Mouse (Mus musculus): ENCODE data around the gene Shank1. TPM values are rescaled to one million over a fixed set of nuclear protein-coding genes. Genes with fewer than 3 reads are reported as not detected.

Shank1 gene
- polyA plus RNA-seq, 1 experiment: 5.5 TPM

GRCm38 (mm10) chr7:44374756-44375155, 64.7 kb downstream of the Shank1 start:
- TF ChIP-seq POLR2A (IDR thresholded peaks at IDR 0.05; ENCODE audit: control insufficient read depth, low read depth, low read length): peak; percentile 61
- TF ChIP-seq CTCF (IDR thresholded peaks at IDR 0.05; ENCODE audit: control insufficient read depth, insufficient read depth, insufficient replicate concordance, low read depth, low read length): no peak
- Histone ChIP-seq H3K27me3 (ENCODE audit: control insufficient read depth, insufficient read depth, low read length) (no peaks in the 10 kb centered on the region), H3K36me3 (ENCODE audit: control insufficient read depth, insufficient read depth, low read length) (no peaks in the 10 kb centered on the region), H3K4me3 (ENCODE audit: control insufficient read depth, low read depth, low read length) (peak overlapping the region; percentile 87), H3K27ac (ENCODE audit: control insufficient read depth, insufficient read depth, low read depth, low read length) (no peak overlapping the region), H3K4me1 (ENCODE audit: control insufficient read depth, insufficient read depth, low read length) (peaks cover 16% of the 10 kb centered on the region)

- no peaks in the 10 kb centered on the region for H3K27me3 ChIP-seq (ENCODE audit: control insufficient read depth, insufficient read depth, low read length)
- no peak overlapping the region; the same call in 1 of the 2 replicates for H3K27ac ChIP-seq (ENCODE audit: control insufficient read depth, insufficient read depth, low read depth, low read length)
- peaks cover 16% of the 10 kb centered on the region for H3K4me1 ChIP-seq (ENCODE audit: control insufficient read depth, insufficient read depth, low read length)
- TF ChIP-seq CTCF (IDR thresholded peaks at IDR 0.05; ENCODE audit: control insufficient read depth, insufficient read depth, insufficient replicate concordance, low read depth, low read length): no peak
- no peak for TF ChIP-seq POLR2A (IDR thresholded peaks at IDR 0.05; ENCODE audit: control insufficient read depth, low read depth, low read length)
- H3K4me3 ChIP-seq (ENCODE audit: control insufficient read depth, low read depth, low read length): peak overlapping the region; percentile 87
- H3K36me3 ChIP-seq (ENCODE audit: control insufficient read depth, insufficient read depth, low read length): no peaks in the 10 kb centered on the region
Observed at GRCm38 (mm10) chr7:44375207-44375606, 65.2 kb downstream of the Shank1 start.

DNA sequence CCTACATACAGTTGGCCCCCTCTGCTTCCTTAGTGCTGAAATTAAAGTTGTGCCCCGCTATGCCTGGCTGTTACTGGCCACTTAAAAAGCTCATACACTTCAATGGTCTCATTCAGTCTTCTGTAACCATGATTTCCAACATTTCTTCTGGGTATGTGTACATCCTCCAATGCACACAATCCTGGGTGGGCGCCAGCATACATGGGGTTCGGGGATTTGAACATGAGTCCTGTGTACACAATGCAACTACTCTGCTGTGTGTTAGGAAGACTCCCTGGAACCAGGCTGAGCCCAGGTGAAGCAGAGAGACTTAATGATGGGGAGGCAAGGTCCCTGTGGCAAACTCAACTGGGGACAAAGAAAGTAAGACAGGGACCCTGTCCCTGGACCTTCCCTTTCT, 65.7 kb downstream of the Shank1 start:
- no peak for TF ChIP-seq POLR2A (IDR thresholded peaks at IDR 0.05; ENCODE audit: control insufficient read depth, low read depth, low read length)
- no peak for TF ChIP-seq CTCF (IDR thresholded peaks at IDR 0.05; ENCODE audit: control insufficient read depth, insufficient read depth, insufficient replicate concordance, low read depth, low read length)
- H3K27ac ChIP-seq (ENCODE audit: control insufficient read depth, insufficient read depth, low read depth, low read length): no peak overlapping the region

DNA sequence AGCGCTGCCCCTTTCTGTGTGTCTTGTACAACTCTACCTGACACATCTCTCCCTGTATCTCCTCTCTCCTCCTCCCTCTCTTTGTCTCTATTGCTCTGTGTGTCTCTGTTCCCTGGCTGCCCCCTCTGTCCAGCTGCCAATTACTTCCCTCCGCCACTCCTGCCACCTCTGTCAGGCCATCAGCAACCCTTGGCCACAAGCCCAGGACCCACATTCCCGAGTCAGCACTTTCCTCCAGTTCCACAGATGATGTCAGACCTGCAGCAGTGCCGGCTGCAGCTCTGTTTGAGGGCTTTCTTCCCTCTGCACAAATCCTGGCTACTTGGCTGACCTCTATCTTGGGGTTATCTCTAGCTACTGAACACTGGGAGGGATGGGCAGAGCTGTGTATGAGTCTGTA, 68.2 kb downstream of the Shank1 start:
- peaks cover 12% of the 10 kb centered on the region for H3K4me1 ChIP-seq (ENCODE audit: control insufficient read depth, insufficient read depth, low read length)
- H3K27ac ChIP-seq (ENCODE audit: control insufficient read depth, insufficient read depth, low read depth, low read length): no peak overlapping the region
- H3K4me3 ChIP-seq (ENCODE audit: control insufficient read depth, low read depth, low read length): no peak overlapping the region
- TF ChIP-seq CTCF (IDR thresholded peaks at IDR 0.05; ENCODE audit: control insufficient read depth, insufficient read depth, insufficient replicate concordance, low read depth, low read length) (no peak), POLR2A (IDR thresholded peaks at IDR 0.05; ENCODE audit: control insufficient read depth, low read depth, low read length) (no peak)
- no peaks in the 10 kb centered on the region for H3K27me3 ChIP-seq (ENCODE audit: control insufficient read depth, insufficient read depth, low read length)
- H3K36me3 ChIP-seq (ENCODE audit: control insufficient read depth, insufficient read depth, low read length): no peaks in the 10 kb centered on the region

More for the DNA sequence above, 65.7 kb downstream of the Shank1 start:
- H3K27me3 ChIP-seq (ENCODE audit: control insufficient read depth, insufficient read depth, low read length): no peaks in the 10 kb centered on the region
- no peaks in the 10 kb centered on the region for H3K36me3 ChIP-seq (ENCODE audit: control insufficient read depth, insufficient read depth, low read length)
- peaks cover 15% of the 10 kb centered on the region for H3K4me1 ChIP-seq (ENCODE audit: control insufficient read depth, insufficient read depth, low read length)
- peak overlapping the region; percentile 87 for H3K4me3 ChIP-seq (ENCODE audit: control insufficient read depth, low read depth, low read length)

DNA sequence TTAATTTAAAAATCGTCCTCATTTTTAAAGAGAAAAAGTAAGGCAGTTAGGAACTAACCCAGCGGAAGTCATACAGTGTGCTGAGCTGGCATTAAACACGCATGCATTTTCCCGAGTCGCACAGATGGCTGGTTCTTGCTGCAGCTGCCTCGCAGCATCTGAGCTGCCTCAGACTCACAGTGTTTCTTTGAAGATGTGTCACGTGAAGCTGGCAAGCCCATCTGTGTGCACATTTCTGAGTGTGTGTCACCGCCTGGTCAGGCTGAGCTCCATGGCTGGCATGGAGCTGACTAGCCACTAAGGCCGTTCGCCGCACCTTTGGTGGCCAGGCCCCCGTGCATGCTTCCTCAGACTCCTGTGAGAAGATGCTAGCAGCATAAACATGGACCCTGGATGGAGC, 72.5 kb downstream of the Shank1 start:
- Histone ChIP-seq H3K4me1 (ENCODE audit: control insufficient read depth, insufficient read depth, low read length) (peaks cover 7% of the 10 kb centered on the region), H3K4me3 (ENCODE audit: control insufficient read depth, low read depth, low read length) (no peak overlapping the region), H3K27me3 (ENCODE audit: control insufficient read depth, insufficient read depth, low read length) (no peaks in the 10 kb centered on the region), H3K27ac (ENCODE audit: control insufficient read depth, insufficient read depth, low read depth, low read length) (no peak overlapping the region), H3K36me3 (ENCODE audit: control insufficient read depth, insufficient read depth, low read length) (no peaks in the 10 kb centered on the region)
- TF ChIP-seq CTCF (IDR thresholded peaks at IDR 0.05; ENCODE audit: control insufficient read depth, insufficient read depth, insufficient replicate concordance, low read depth, low read length): no peak
- TF ChIP-seq POLR2A (IDR thresholded peaks at IDR 0.05; ENCODE audit: control insufficient read depth, low read depth, low read length): no peak

- H3K4me1 ChIP-seq (ENCODE audit: control insufficient read depth, insufficient read depth, low read length): peaks cover 7% of the 10 kb centered on the region
- no peak for TF ChIP-seq CTCF (IDR thresholded peaks at IDR 0.05; ENCODE audit: control insufficient read depth, insufficient read depth, insufficient replicate concordance, low read depth, low read length)
- peak within 1 kb of the TSS; percentile 30 for H3K4me3 ChIP-seq (ENCODE audit: control insufficient read depth, low read depth, low read length)
- no peaks in the 10 kb centered on the region for H3K27me3 ChIP-seq (ENCODE audit: control insufficient read depth, insufficient read depth, low read length)
- no peaks in the 10 kb centered on the region for H3K36me3 ChIP-seq (ENCODE audit: control insufficient read depth, insufficient read depth, low read length)
- no peak within 1 kb of the TSS for H3K27ac ChIP-seq (ENCODE audit: control insufficient read depth, insufficient read depth, low read depth, low read length)
Observed at GRCm38 (mm10) chr7:44383980-44384715, 74.1 kb downstream of the Shank1 start, which contains the start of gene Syt3. Gene Syt3 (plus strand): TSS chr7:44384102.

DNA sequence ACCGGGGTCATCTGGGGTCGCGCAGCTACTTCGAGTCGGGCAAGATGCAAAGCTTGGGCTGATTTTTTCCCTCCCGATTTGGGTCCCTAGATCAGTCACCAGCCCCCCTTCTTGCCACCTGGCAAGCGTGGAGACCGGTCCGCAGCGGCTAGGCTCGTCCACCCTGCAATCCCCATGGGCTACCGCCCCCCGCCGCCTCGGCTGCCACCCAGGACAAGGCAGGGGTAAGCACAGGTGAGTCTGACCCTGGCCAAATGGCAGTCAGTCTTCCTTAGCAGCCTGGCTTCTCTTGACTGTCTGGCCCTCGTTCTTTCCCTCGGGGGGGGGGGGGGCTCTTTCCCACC, 74.6 kb downstream of the Shank1 start:
- Histone ChIP-seq H3K4me3 (ENCODE audit: control insufficient read depth, low read depth, low read length) (peak overlapping the region; percentile 1), H3K36me3 (ENCODE audit: control insufficient read depth, insufficient read depth, low read length) (no peaks in the 10 kb centered on the region), H3K4me1 (ENCODE audit: control insufficient read depth, insufficient read depth, low read length) (peaks cover 7% of the 10 kb centered on the region), H3K27ac (ENCODE audit: control insufficient read depth, insufficient read depth, low read depth, low read length) (no peak overlapping the region), H3K27me3 (ENCODE audit: control insufficient read depth, insufficient read depth, low read length) (no peaks in the 10 kb centered on the region)
- TF ChIP-seq CTCF (IDR thresholded peaks at IDR 0.05; ENCODE audit: control insufficient read depth, insufficient read depth, insufficient replicate concordance, low read depth, low read length) (no peak), POLR2A (IDR thresholded peaks at IDR 0.05; ENCODE audit: control insufficient read depth, low read depth, low read length) (no peak)

Measured in testis, adult 2 months (tissue).